Mouse (Mus musculus): ENCODE measurements at regions not wholly inside any gene's neighbourhood (a gene's known extent, or its start where the extent isn't known, plus 50 kb on each side); places are given as distances from the start of the nearest gene placed in this dataset.
A peak's percentile ranks its signal among the peaks of the same experiment; 100 is the strongest.

DNA sequence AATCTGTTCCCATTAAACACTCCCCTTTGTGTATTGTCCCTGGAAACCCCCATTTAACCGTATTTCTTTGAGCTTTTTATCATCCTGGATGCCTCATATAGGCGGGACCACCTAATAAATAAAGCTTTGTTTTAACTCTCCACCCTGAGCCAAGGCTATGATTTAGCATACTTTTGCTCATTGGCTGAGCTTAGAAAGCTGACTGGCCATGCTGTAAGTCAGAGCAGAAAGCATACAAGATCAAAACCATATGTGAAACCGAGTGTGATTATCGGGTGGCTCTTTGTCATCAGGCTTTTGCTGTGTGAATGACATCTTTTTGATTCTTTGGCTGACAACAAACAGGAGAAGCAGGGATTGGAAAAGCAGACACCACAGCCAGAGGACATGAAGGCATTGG lies 85.2 kb upstream of the Got2 start:
- no peak overlapping the region for H3K27ac ChIP-seq
- no peak overlapping the region for H3K4me2 ChIP-seq
- no peak for ATAC-seq
- H3K4me3 ChIP-seq, result no peak overlapping the region
- H3K36me3 ChIP-seq, result no peaks in the 10 kb centered on the region
- no peaks in the 10 kb centered on the region for H3K9me3 ChIP-seq (replicated peaks)
- 41% methylated on average over 4 of the region's 4 CpGs for WGBS (ENCODE audit: insufficient replicate concordance)
- H3K27me3 ChIP-seq (replicated peaks), result no peaks in the 10 kb centered on the region
- no peak overlapping the region for H3K9ac ChIP-seq
- H3K4me1 ChIP-seq, result no peaks in the 10 kb centered on the region

DNA sequence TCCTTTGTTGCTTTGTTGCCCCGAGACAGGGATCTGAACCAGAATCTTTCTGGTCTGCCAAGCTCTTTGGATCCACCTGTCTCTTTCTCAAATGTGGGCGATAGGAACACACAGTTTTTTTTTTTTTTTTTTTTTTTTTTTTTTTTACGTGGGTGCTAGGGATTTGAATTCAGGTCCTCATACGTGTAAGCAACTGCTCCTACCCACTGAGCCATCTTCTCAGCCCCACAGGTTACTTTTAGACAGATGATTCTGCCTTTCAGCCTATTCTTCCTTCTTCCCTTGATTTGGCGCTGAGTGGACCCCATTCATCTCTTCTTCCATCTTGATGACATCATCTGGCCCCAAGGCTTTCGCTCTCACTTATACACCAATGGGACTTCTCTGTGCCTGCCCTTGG lies 80.5 kb upstream of the Got2 start:
- Histone ChIP-seq H3K9ac (no peak overlapping the region), H3K36me3 (no peaks in the 10 kb centered on the region), H3K9me3 (replicated peaks) (no peaks in the 10 kb centered on the region), H3K4me3 (no peak overlapping the region), H3K27me3 (replicated peaks) (no peaks in the 10 kb centered on the region), H3K4me2 (no peak overlapping the region), H3K4me1 (no peaks in the 10 kb centered on the region), H3K27ac (no peak overlapping the region)
- ATAC-seq, result no peak
- 71% methylated on average over 6 of the region's 6 CpGs for WGBS (ENCODE audit: insufficient replicate concordance)

DNA sequence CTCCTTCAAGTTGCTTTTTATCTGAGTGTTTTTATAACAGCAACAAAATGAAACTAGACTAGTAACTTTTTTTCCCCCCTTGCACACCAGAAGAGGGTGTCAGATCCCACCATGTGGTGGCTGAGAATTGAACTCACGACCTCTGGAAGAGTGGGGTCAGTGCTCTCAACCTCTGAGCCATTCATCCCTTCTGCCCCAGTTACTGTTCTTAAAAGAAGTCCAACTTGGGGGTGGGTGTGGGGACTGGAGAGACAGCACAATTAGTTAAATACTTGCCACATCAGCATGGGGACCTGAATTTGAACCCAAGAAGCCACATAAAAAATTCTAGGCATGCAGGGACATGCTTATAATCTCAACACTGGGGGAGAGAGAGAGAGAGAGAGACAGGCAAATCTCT lies 78.1 kb upstream of the Got2 start:
- 37% methylated on average over 1 of the region's 1 CpGs for WGBS (ENCODE audit: insufficient replicate concordance)
- Histone ChIP-seq H3K36me3 (no peaks in the 10 kb centered on the region), H3K9me3 (replicated peaks) (no peaks in the 10 kb centered on the region), H3K27ac (no peak overlapping the region), H3K9ac (no peak overlapping the region), H3K4me3 (no peak overlapping the region), H3K4me2 (no peak overlapping the region), H3K4me1 (no peaks in the 10 kb centered on the region), H3K27me3 (replicated peaks) (no peaks in the 10 kb centered on the region)
- ATAC-seq, result no peak

DNA sequence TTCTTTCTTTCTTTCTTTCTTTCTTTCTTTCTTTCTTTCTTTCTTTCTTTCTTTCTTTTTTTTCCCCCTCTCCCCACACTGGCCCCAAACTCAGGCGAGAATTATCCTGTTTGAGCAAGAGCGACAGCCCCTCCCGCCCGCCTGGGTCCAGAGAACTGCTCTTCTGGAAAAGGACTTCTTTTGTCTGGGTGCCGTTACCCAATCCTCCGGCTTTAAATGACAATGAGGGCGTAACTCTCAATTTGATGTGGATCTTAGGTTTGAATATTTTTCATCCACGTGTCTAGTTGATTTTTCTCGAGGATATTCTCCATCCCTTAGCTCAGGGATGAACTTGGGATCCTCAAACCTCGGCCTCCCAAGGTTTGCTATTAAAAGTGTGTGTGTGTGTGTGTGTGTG lies 63.9 kb upstream of the Got2 start:
- no peak for ATAC-seq
- Histone ChIP-seq H3K27ac (no peak overlapping the region), H3K4me1 (no peaks in the 10 kb centered on the region), H3K9ac (no peak overlapping the region), H3K36me3 (no peaks in the 10 kb centered on the region), H3K27me3 (replicated peaks) (no peaks in the 10 kb centered on the region), H3K9me3 (replicated peaks) (no peaks in the 10 kb centered on the region), H3K4me3 (no peak overlapping the region), H3K4me2 (peak overlapping the region; percentile 50)
- 33% methylated on average over 10 of the region's 10 CpGs for WGBS (ENCODE audit: insufficient replicate concordance)

DNA sequence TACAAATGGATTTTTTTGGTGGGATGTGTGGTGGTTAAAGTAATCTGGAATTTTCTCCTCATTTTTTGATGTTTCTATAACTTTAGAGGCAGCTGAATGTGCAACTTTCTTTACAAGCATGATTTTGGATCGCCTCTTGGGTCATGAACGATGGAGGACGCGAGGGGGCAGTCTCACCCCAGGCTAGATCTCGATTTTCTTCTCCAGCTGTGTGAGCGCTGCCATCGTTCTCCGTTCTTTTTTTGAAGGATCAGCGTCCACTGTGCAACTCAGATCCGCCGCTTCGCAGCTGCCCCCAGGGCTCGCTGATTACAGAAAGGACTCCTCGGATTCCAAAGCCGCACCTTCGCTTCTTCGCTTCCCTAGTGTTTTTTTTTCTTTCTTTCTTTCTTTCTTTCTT lies 63.4 kb upstream of the Got2 start:
- no peaks in the 10 kb centered on the region for H3K4me1 ChIP-seq
- no peak overlapping the region for H3K27ac ChIP-seq
- no peaks in the 10 kb centered on the region for H3K36me3 ChIP-seq
- H3K4me2 ChIP-seq, result peak overlapping the region; percentile 50
- H3K27me3 ChIP-seq (replicated peaks), result no peaks in the 10 kb centered on the region
- no peak for ATAC-seq
- WGBS (ENCODE audit: insufficient replicate concordance), result 4% methylated on average over 17 of the region's 17 CpGs
- no peaks in the 10 kb centered on the region for H3K9me3 ChIP-seq (replicated peaks)
- H3K9ac ChIP-seq, result no peak overlapping the region
- no peak overlapping the region for H3K4me3 ChIP-seq
